Comparison of ENCODE assay signal across 8 mouse cellular contexts in the genomic region with DNA sequence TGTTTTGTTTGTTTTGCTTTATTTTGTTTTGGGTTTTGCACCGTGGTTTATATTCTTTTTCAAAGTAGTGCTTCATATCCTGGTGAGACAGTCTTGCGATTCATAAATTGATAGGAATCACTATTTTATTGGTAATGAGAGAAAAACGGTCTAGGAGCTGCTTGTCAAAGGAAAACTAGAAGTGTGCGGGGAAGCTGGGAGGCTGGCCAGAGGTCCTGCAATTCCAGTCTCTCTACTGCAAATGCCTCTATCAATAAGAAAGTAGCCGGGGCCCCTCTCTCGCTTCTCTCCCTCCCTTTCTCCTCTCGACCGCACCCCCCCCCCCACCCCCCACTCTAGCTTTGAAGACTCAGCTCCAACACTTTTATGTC. TPM values are rescaled to one million over a fixed set of nuclear protein-coding genes. Genes with fewer than 3 reads are reported as not detected.
A peak's percentile ranks its signal among the peaks of the same experiment; 100 is the strongest.
DNase-seq lines count a peak whose midpoint lies in the region; ATAC-seq and TF ChIP-seq lines count a peak whose summit lies in the region.

No protein-coding gene starts in this region.

- peak overlapping the region; percentile 79 for H3K4me2 ChIP-seq in heart, embryonic 16.5 days (ENCODE audit: low read depth, low read length)
- H3K4me2 ChIP-seq in limb, embryonic 12.5 days: peak overlapping the region; percentile 66
- peak overlapping the region; percentile 55 for H3K4me2 ChIP-seq in neural tube, embryonic 14.5 days (ENCODE audit: low read depth, low read length)

- H3K9me3 ChIP-seq in heart, embryonic 16.5 days (replicated peaks; ENCODE audit: control insufficient read depth, low read length): no peaks in the 10 kb centered on the region
- no peaks in the 10 kb centered on the region for H3K9me3 ChIP-seq in ES-E14 (ENCODE audit: control insufficient read depth, insufficient read depth, low read depth, low read length)
- H3K9me3 ChIP-seq in forebrain, embryonic 10.5 days: no peaks in the 10 kb centered on the region
- no peaks in the 10 kb centered on the region for H3K9me3 ChIP-seq in limb, embryonic 12.5 days
- H3K9me3 ChIP-seq in neural tube, embryonic 14.5 days (ENCODE audit: control insufficient read depth, low read length): no peaks in the 10 kb centered on the region

- H3K36me3 ChIP-seq in heart, embryonic 16.5 days (ENCODE audit: control insufficient read depth, insufficient read depth): no peaks in the 10 kb centered on the region
- H3K36me3 ChIP-seq in ES-E14 (ENCODE audit: control insufficient read depth, insufficient read depth, low read length, poor library complexity, severe bottlenecking): no peaks in the 10 kb centered on the region
- H3K36me3 ChIP-seq in forebrain, embryonic 10.5 days (replicated peaks): peaks cover 7% of the 10 kb centered on the region; the same call in 1 of the 2 replicates
- no peaks in the 10 kb centered on the region for H3K36me3 ChIP-seq in limb, embryonic 12.5 days
- no peaks in the 10 kb centered on the region for H3K36me3 ChIP-seq in neural tube, embryonic 14.5 days (ENCODE audit: control insufficient read depth, insufficient read depth, low read length)

- no peaks in the 10 kb centered on the region for H3K27me3 ChIP-seq in heart, embryonic 16.5 days (ENCODE audit: control insufficient read depth, insufficient read depth, low read length)
- no peaks in the 10 kb centered on the region for H3K27me3 ChIP-seq in forebrain, embryonic 10.5 days (ENCODE audit: poor library complexity, severe bottlenecking)
- H3K27me3 ChIP-seq in limb, embryonic 12.5 days: no peaks in the 10 kb centered on the region
- no peaks in the 10 kb centered on the region for H3K27me3 ChIP-seq in neural tube, embryonic 14.5 days (ENCODE audit: control insufficient read depth, insufficient read depth, low read length)

- H3K4me3 ChIP-seq in heart, embryonic 16.5 days (ENCODE audit: low read length): peak overlapping the region; percentile 91
- peak overlapping the region; percentile 78 to 86 for H3K4me3 ChIP-seq in ES-E14 (ENCODE audit: insufficient read depth in 1 of 2, low read depth in 1 of 2, low read length in 2 of 2, poor library complexity in 1 of 2, severe bottlenecking in 1 of 2)
- H3K4me3 ChIP-seq in forebrain, embryonic 10.5 days: peak overlapping the region; percentile 64
- peak overlapping the region; percentile 87 for H3K4me3 ChIP-seq in limb, embryonic 12.5 days (replicated peaks)
- peak overlapping the region; percentile 83 for H3K4me3 ChIP-seq in neural tube, embryonic 14.5 days (ENCODE audit: low read depth, low read length)

- H3K4me1 ChIP-seq in heart, embryonic 16.5 days (ENCODE audit: control insufficient read depth, insufficient read depth, low read length): peaks cover 9% of the 10 kb centered on the region
- H3K4me1 ChIP-seq in ES-E14 (ENCODE audit: control insufficient read depth in 2 of 2, insufficient read depth in 2 of 2, low read length in 2 of 2, poor library complexity in 1 of 2): peaks cover 0 to 1% of the 10 kb centered on the region in 2 experiments; a peak in 1 of 4 replicates
- H3K4me1 ChIP-seq in forebrain, embryonic 10.5 days: peaks cover 15% of the 10 kb centered on the region
- peaks cover 9% of the 10 kb centered on the region for H3K4me1 ChIP-seq in limb, embryonic 12.5 days (replicated peaks)
- H3K4me1 ChIP-seq in neural tube, embryonic 14.5 days (ENCODE audit: control insufficient read depth, insufficient read depth, low read length): peaks cover 4% of the 10 kb centered on the region; the same call in 1 of the 2 replicates

- no peak for DNase-seq in heart, adult 8-10 months (ENCODE audit: low spot score)
- no peak for DNase-seq in ES-E14 (ENCODE audit: low read depth, low spot score)
- DNase-seq in forebrain, embryonic 10.5 days (ENCODE audit: extremely low spot score, low spot score): no peak
- DNase-seq in urinary bladder, postnatal 25 days (ENCODE audit: low spot score): no peak
- DNase-seq in thymus, postnatal 36 days: no peak

- H3K27ac ChIP-seq in heart, embryonic 16.5 days (ENCODE audit: low read length): peak overlapping the region; percentile 49; the same call in 1 of the 2 replicates
- no peak overlapping the region for H3K27ac ChIP-seq in ES-E14 (ENCODE audit: insufficient read depth, low read depth, low read length, poor library complexity, severe bottlenecking)
- H3K27ac ChIP-seq in forebrain, embryonic 10.5 days: peak overlapping the region; percentile 96
- H3K27ac ChIP-seq in limb, embryonic 12.5 days: peak overlapping the region; percentile 98
- H3K27ac ChIP-seq in neural tube, embryonic 14.5 days (ENCODE audit: low read depth, low read length): peak overlapping the region; percentile 99; the same call in 1 of the 2 replicates

- H3K9ac ChIP-seq in heart, embryonic 16.5 days (ENCODE audit: low read length): peak overlapping the region; percentile 56
- H3K9ac ChIP-seq in ES-E14 (ENCODE audit: insufficient read depth, low read depth, low read length, poor library complexity, severe bottlenecking): no peak overlapping the region; the same call in 1 of the 2 replicates
- H3K9ac ChIP-seq in limb, embryonic 12.5 days (replicated peaks): peak overlapping the region; percentile 84; the same call in 1 of the 2 replicates
- H3K9ac ChIP-seq in neural tube, embryonic 14.5 days (replicated peaks; ENCODE audit: low read depth, low read length): peak overlapping the region; percentile 95; the same call in 1 of the 2 replicates

- in situ Hi-C loops in ES-E14 (cut with MboI; ENCODE audit: low sequenced_read_pairs in 2 of 2, unreplicated experiment in 2 of 2): no loop called here

- ATAC-seq in heart, embryonic 16.5 days (replicated peaks; ENCODE audit: extremely low read depth, insufficient read depth, low FRiP score): peak; percentile 42
- peak; percentile 39 for ATAC-seq in limb, embryonic 12.5 days (ENCODE audit: insufficient number of reproducible peaks, insufficient read depth, low FRiP score, low TSS enrichment, low read depth)
- peak; percentile 59 for ATAC-seq in neural tube, embryonic 14.5 days (ENCODE audit: low read depth)

- 5% methylated on average over 8 of the region's 8 CpGs for WGBS in heart, embryonic 16.5 days
- WGBS in forebrain, embryonic 10.5 days: 5% methylated on average over 6 of the region's 8 CpGs
- WGBS in limb, embryonic 12.5 days: 2% methylated on average over 7 of the region's 8 CpGs
- 1% methylated on average over 8 of the region's 8 CpGs for WGBS in neural tube, embryonic 14.5 days

TF ChIP-seq in ES-E14, 5 proteins besides CTCF, POLR2A, EP300 and RAD21:
- no peak for TF ChIP-seq HCFC1 (IDR thresholded peaks at IDR 0.05; ENCODE audit: borderline replicate concordance, insufficient read depth, low read length)
- TF ChIP-seq ZC3H11A (IDR thresholded peaks at IDR 0.05; ENCODE audit: borderline replicate concordance, low read depth, low read length): no peak
- no peak for TF ChIP-seq MAFK (IDR thresholded peaks at IDR 0.05; ENCODE audit: insufficient read depth, low read depth, low read length)
- no peak for TF ChIP-seq ZNF384 (IDR thresholded peaks at IDR 0.05; ENCODE audit: low read depth, low read length)
- no peak for TF ChIP-seq CHD2 (IDR thresholded peaks at IDR 0.05; ENCODE audit: low read depth, low read length)

RNA-seq across cellular contexts. Expression of a gene that starts 0.8 kb away (rescaled TPM):
- polyA plus RNA-seq in heart, embryonic 16.5 days (2015; fragmentation: Nextera tagmentation; extraction: Ambion mirVana): 22.1 and 25.2 TPM in 2 replicates
- total RNA-seq in heart, adult 8-10 months (2022): 1 to 10 TPM; 6.1 to 9.5 (median 7.2) TPM
- 6.1 TPM in 2 replicates for total RNA-seq in ES-E14 (2012; rRNA removed)
- 40.9 and 41.8 TPM in 2 replicates for polyA plus RNA-seq in forebrain, embryonic 10.5 days (2016; fragmentation: Nextera tagmentation; extraction: Ambion mirVana)
- polyA plus RNA-seq in limb, embryonic 12.5 days (2016; fragmentation: Nextera tagmentation; extraction: Ambion mirVana): 23.9 and 28.4 TPM in 2 replicates
- 40.5 and 41.9 TPM in 2 replicates for polyA plus RNA-seq in neural tube, embryonic 14.5 days (2014; fragmentation: Nextera tagmentation; extraction: Ambion mirVana)
